Mouse (Mus musculus): ENCODE results near the gene R3hdml.

- TF ChIP-seq POLR2A (IDR thresholded peaks at IDR 0.05; ENCODE audit: low read depth, low read length) (no peak), CTCF (IDR thresholded peaks at IDR 0.05; ENCODE audit: borderline replicate concordance, insufficient read depth, low read length) (no peak)
Observed at GRCm38 (mm10) chr2:163467585-163467984, 24.5 kb upstream of the R3hdml start.
